Mouse (Mus musculus) small intestine, adult 2 months (tissue): ENCODE data around the gene Nfib.

Source experiments
- CTCF ChIP-seq: fragments of 200-500 bp; IDR thresholded peaks from 2 replicates; pipeline ENCODE4 v1.5.1; 2012; ENCODE audit warnings: low read depth, mild to moderate bottlenecking, control low read depth, inconsistent platforms, low read length, moderate library complexity, mixed read lengths; ENCODE audit not compliant: insufficient replicate concordance, insufficient read length; ENCODE audit errors: extremely low read depth
- POLR2A ChIP-seq: fragments of 200-500 bp; IDR thresholded peaks from 2 replicates; pipeline ENCODE4 v1.6.1; 2012; ENCODE audit warnings: low read depth, mild to moderate bottlenecking, control low read depth, inconsistent platforms, low read length, moderate library complexity

GRCm38 (mm10) chr4:82394346-82394745, 311.2 kb downstream of the Nfib start:
- TF ChIP-seq CTCF (no peak), POLR2A (no peak)
